Mouse (Mus musculus): Measurements from ENCODE around the gene Rac2. TPM values are rescaled to one million over a fixed set of nuclear protein-coding genes. Genes with fewer than 3 reads are reported as not detected.

Gene Rac2
- polyA plus RNA-seq, 1 experiment from 2014 or later: 13.3 TPM

DNA sequence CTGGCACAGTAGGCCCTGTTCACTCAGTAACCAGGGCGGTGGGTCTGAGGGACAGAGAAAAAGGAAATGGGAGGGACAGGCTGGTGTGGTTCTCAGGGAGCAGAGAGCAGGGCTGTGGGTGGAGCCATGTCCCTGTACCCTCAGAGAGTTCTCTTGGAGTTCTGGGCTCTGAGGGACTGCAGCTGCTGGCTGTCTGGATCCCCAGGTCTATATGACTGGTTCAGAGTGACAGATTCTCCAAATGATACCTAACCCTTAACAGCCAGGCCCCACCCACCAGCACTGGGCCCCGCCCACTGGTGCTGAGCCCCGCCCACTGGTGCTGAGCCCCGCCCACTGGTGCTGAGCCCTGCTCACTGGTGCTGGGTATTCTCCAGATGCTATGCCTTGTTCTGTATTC is 25.1 kb upstream of the Rac2 start:
- ATAC-seq (ENCODE audit: insufficient number of reproducible peaks, insufficient read depth, low FRiP score, low TSS enrichment, low read depth): no peak
- H3K27ac ChIP-seq: no peak overlapping the region
- no peak overlapping the region for H3K4me3 ChIP-seq

DNA sequence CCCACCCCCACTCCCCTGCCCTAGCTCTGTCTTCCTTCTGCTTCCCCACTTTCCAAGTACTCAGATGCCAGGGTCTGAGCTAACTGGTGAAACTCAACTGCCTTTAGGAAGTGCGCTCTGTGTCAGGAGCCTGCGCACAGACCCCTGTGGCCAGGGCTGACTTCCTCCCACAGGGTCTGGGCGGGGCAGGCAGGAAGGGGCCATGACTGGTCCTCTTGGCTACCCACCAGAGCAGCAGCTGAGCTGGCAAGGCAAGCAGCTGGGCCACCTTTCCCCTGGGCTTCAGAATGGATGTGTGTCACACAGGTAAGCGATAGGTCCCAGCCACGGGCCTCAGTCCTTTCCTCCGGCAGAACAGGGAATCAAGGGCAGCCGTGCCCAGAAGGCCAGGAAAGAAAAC is 24.3 kb upstream of the Rac2 start, which contains the start of gene Cyth4:
Gene Cyth4 (plus strand): TSS at position 134 of the 400 bp plus-strand sequence.
- Histone ChIP-seq H3K4me1 (peaks cover under 1% of the 10 kb centered on the region; the same call in 1 of the 2 replicates), H3K36me3 (no peaks in the 10 kb centered on the region), H3K27ac (no peak within 1 kb of the TSS), H3K9me3 (no peaks in the 10 kb centered on the region), H3K9ac (no peak within 1 kb of the TSS), H3K27me3 (no peaks in the 10 kb centered on the region; the same call in 1 of the 2 replicates), H3K4me2 (no peak within 1 kb of the TSS), H3K4me3 (no peak within 1 kb of the TSS)
- ATAC-seq (ENCODE audit: insufficient number of reproducible peaks, insufficient read depth, low FRiP score, low TSS enrichment, low read depth): no peak
- WGBS: 73% methylated on average over 7 of the region's 7 CpGs

More for the DNA sequence above, 25.1 kb upstream of the Rac2 start:
- no peak overlapping the region for H3K9ac ChIP-seq
- no peaks in the 10 kb centered on the region; the same call in 1 of the 2 replicates for H3K27me3 ChIP-seq
- H3K4me1 ChIP-seq: no peaks in the 10 kb centered on the region; the same call in 1 of the 2 replicates
- WGBS: 52% methylated on average over 4 of the region's 4 CpGs
- no peak overlapping the region for H3K4me2 ChIP-seq
- no peaks in the 10 kb centered on the region for H3K9me3 ChIP-seq
- H3K36me3 ChIP-seq: no peaks in the 10 kb centered on the region

DNA sequence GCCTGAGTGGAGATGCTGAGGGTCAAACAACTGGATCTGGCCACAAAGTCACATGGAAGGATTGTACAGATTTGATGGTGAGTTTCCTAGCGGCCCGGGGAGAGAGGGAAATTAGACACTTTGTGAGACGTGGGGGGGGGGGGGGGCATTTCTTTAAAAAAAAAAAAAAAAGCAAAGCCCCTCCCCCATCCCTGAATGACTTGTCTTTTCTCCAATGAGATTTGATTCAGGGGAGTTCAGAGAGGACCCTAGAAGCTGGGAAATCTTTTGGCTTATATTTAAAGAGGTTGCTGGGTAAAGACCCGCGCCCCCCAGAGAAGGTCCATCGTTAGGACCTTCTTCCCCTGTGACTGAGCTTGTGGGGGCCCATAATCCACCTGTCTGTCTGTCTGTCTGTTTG is 23.9 kb upstream of the Rac2 start:
- 71% methylated on average over 6 of the region's 6 CpGs for WGBS
- H3K27me3 ChIP-seq: no peaks in the 10 kb centered on the region; the same call in 1 of the 2 replicates
- no peak overlapping the region for H3K9ac ChIP-seq
- no peaks in the 10 kb centered on the region for H3K9me3 ChIP-seq
- H3K36me3 ChIP-seq: no peaks in the 10 kb centered on the region
- no peak for ATAC-seq (ENCODE audit: insufficient number of reproducible peaks, insufficient read depth, low FRiP score, low TSS enrichment, low read depth)
- H3K4me2 ChIP-seq: no peak overlapping the region
- H3K27ac ChIP-seq: no peak overlapping the region
- H3K4me3 ChIP-seq: no peak overlapping the region
- peaks cover 5% of the 10 kb centered on the region; the same call in 1 of the 2 replicates for H3K4me1 ChIP-seq

DNA sequence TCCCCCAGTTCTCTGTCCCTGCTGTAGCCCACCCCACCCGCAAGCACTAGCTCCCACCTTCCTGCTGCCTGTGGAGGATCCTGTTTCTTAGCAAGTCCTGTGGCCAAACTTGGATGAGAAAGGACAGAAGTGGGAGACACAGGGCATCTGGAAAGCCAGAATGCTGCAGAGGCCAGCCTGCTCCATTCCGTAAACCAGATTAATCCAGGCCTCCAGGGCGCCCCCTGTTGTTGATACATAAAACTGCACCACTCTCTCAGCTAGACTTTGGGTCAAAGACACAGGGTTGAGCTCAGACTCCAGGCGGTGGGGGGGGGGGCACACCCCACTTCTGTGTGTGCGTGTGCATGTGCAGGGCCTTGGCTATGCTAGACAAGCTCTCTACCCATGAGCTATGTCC is 22.9 kb upstream of the Rac2 start:
- WGBS: 72% methylated on average over 5 of the region's 5 CpGs
- Histone ChIP-seq H3K36me3 (no peaks in the 10 kb centered on the region), H3K27ac (no peak overlapping the region), H3K4me3 (no peak overlapping the region), H3K4me1 (peaks cover 8% of the 10 kb centered on the region; the same call in 1 of the 2 replicates), H3K9ac (no peak overlapping the region), H3K9me3 (no peaks in the 10 kb centered on the region), H3K27me3 (no peaks in the 10 kb centered on the region; the same call in 1 of the 2 replicates), H3K4me2 (no peak overlapping the region)
- no peak for ATAC-seq (ENCODE audit: insufficient number of reproducible peaks, insufficient read depth, low FRiP score, low TSS enrichment, low read depth)

DNA sequence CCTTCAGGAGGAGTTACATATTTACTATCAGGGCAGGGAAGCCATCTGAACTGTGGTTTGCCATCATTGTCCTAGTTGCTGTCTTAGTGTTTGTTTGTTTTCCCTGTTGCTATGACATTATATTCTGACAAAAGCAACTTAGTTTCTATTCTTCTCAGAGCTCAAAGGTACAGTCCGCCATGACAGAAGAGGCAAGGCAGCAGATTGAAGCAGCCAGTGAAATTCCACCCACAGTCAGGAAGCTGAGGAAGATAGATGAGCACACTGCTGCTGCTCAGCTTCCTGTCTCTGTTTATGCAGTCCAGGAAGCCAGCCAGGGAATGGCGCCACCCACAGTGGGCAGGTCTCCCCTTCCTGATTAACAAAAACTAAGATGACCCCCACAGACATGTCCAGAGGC is 22.2 kb upstream of the Rac2 start:
- H3K27me3 ChIP-seq: no peaks in the 10 kb centered on the region; the same call in 1 of the 2 replicates
- no peak for ATAC-seq (ENCODE audit: insufficient number of reproducible peaks, insufficient read depth, low FRiP score, low TSS enrichment, low read depth)
- no peak overlapping the region for H3K4me3 ChIP-seq
- no peak overlapping the region for H3K4me2 ChIP-seq
- H3K27ac ChIP-seq: no peak overlapping the region
- no peak overlapping the region for H3K9ac ChIP-seq
- peaks cover 8% of the 10 kb centered on the region; the same call in 1 of the 2 replicates for H3K4me1 ChIP-seq
- H3K36me3 ChIP-seq: no peaks in the 10 kb centered on the region
- no peaks in the 10 kb centered on the region for H3K9me3 ChIP-seq
- 88% methylated on average over 2 of the region's 2 CpGs for WGBS

DNA sequence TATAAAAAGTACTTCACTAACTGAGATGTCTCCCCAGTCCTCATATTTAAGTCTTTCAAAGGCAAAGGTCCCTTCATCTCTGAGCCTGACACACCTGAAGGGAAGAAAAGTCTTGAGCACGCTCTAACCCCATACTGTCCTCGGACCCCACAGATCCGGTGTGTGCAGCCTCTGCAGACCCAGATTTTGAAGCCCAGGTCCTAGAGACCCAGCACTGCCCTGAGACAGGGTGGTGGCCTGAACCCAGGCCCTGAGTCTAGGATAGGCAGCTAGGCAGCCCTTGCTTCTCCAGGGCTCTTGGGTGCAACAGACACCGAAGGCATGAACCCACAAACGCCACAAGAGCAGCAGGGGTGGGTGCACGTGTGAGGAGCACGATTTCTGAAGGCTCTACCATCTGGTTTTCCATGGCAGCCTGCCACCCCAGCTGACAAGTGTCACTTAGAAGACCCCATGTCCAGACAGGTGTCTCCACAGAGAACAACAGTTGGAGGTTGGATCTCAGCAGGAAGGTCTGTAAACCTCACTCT is 21.4 kb upstream of the Rac2 start:
- H3K9ac ChIP-seq: no peak overlapping the region
- H3K4me3 ChIP-seq: no peak overlapping the region
- no peak for ATAC-seq (ENCODE audit: insufficient number of reproducible peaks, insufficient read depth, low FRiP score, low TSS enrichment, low read depth)
- no peak overlapping the region for H3K4me2 ChIP-seq
- H3K36me3 ChIP-seq: no peaks in the 10 kb centered on the region
- 83% methylated on average over 7 of the region's 7 CpGs for WGBS
- no peaks in the 10 kb centered on the region; the same call in 1 of the 2 replicates for H3K27me3 ChIP-seq
- H3K9me3 ChIP-seq: no peaks in the 10 kb centered on the region
- H3K27ac ChIP-seq: no peak overlapping the region
- H3K4me1 ChIP-seq: peaks cover 8% of the 10 kb centered on the region; the same call in 1 of the 2 replicates

DNA sequence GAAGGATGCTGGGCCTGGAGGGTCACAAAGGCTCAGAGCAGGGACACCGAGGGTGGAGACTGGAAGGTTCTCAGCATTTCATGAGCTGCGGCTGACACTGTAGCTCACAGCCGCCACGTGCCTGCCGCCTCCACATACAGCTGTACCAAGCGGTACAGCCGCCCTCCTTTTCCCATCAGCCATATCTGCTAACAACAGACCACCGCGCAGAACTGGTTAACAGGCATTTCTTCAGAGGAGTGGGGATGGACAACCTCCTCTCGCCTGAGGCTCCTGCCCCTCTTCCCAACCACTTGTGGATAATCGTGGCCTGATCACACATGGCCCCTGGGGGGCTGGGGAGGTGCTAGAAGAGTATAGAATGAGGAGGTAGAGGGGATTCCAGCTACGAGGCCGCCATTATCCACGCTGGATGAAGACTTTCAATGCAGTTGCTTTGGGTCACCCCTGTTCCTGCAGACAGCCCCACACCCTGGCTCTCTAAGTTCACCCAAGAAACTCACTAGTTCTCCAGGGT is 19.9 kb upstream of the Rac2 start:
- 73% methylated on average over 14 of the region's 14 CpGs for WGBS
- H3K4me2 ChIP-seq: no peak overlapping the region
- no peak for ATAC-seq (ENCODE audit: insufficient number of reproducible peaks, insufficient read depth, low FRiP score, low TSS enrichment, low read depth)
- no peak overlapping the region for H3K27ac ChIP-seq
- no peaks in the 10 kb centered on the region for H3K36me3 ChIP-seq
- H3K4me3 ChIP-seq: no peak overlapping the region
- H3K4me1 ChIP-seq: peaks cover 8% of the 10 kb centered on the region; the same call in 1 of the 2 replicates
- H3K9me3 ChIP-seq: no peaks in the 10 kb centered on the region
- no peak overlapping the region for H3K9ac ChIP-seq
- H3K27me3 ChIP-seq: no peaks in the 10 kb centered on the region

DNA sequence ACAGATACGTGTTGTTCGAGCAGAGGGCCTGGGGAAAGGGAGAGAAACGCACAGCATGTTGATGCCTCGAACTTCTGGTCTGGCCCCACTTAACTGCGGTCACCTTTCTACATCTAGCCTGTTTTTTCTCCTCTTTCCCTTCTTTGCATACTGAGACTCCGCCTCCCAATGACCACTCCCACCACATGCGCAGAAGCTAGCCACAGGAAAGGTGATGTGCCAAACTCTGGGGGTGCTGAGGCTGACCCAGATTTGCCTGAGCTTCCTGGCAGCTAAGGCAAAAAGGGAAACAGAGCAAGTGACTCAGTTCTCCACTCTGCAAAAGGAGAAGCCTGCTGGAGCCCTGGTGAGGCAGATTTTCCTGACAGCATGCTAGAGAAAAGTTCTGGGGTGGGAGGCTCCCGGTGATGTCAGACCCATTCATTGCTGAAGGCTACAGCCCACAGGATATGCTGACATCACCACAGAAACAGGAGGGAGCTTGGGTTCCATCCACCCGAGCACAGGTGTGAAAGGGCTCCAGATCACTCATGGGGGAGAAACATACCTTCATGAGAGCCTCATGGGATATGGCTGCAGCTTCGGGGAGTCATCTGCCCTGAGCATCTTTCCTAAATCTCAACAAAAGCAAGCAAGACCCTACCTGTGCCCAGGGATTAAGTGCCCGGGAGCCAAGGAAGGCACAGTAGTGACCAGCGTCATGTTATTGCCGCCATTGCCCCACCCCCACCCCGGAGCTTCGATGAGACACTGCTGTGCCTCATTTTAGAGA is 19.3 kb upstream of the Rac2 start:
- H3K36me3 ChIP-seq: no peaks in the 10 kb centered on the region
- no peak overlapping the region for H3K4me2 ChIP-seq
- H3K9me3 ChIP-seq: no peaks in the 10 kb centered on the region
- H3K4me1 ChIP-seq: peaks cover 8% of the 10 kb centered on the region; the same call in 1 of the 2 replicates
- no peak overlapping the region for H3K9ac ChIP-seq
- H3K27ac ChIP-seq: no peak overlapping the region
- ATAC-seq (ENCODE audit: insufficient number of reproducible peaks, insufficient read depth, low FRiP score, low TSS enrichment, low read depth): no peak
- WGBS: 49% methylated on average over 15 of the region's 15 CpGs
- H3K27me3 ChIP-seq: no peaks in the 10 kb centered on the region
- H3K4me3 ChIP-seq: no peak overlapping the region

DNA sequence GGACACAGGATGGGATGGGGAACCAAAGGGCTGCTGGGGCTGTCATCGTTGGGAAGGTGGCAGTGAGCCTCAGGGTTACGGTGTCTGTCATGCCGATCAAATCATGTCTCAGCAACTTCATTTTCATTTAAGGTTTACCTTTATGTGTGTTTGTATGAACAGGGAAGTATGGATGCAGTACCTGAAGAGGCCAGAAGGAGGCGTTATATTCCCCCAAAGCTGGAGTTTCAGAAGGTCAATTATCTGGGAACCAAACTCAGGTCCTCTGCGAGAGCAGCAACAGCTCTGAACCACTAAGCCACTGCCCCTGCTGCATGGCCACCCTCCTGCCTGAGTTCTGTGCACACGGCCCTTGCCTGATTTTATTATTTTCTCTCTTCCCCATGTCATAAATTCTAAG is 18.2 kb upstream of the Rac2 start:
- Histone ChIP-seq H3K9ac (no peak overlapping the region), H3K4me3 (no peak overlapping the region), H3K9me3 (no peaks in the 10 kb centered on the region), H3K4me1 (peaks cover 8% of the 10 kb centered on the region; the same call in 1 of the 2 replicates), H3K27me3 (no peaks in the 10 kb centered on the region), H3K36me3 (no peaks in the 10 kb centered on the region), H3K4me2 (no peak overlapping the region), H3K27ac (no peak overlapping the region)
- WGBS: 75% methylated on average over 6 of the region's 6 CpGs
- ATAC-seq (ENCODE audit: insufficient number of reproducible peaks, insufficient read depth, low FRiP score, low TSS enrichment, low read depth): no peak

DNA sequence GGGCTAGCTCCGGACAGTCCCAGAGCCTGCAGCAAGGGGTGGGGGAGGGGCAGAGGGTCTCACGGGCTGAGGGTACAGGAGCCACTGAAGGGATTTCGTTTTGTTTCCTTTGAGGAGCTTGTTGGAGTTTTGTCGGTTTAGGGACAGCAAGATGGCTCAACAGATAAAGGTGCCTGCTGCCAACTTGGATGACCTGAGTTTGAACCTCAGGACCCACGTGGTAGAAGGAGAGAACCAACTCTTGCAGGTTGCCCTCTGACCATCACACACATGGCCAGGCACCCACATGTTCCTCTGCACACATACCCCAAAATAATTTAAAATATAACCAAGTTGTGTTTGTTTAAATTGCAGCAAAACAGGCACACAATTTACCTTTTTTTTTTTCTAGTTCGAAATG is 17.4 kb upstream of the Rac2 start:
- no peak for ATAC-seq (ENCODE audit: insufficient number of reproducible peaks, insufficient read depth, low FRiP score, low TSS enrichment, low read depth)
- H3K36me3 ChIP-seq: no peaks in the 10 kb centered on the region
- no peaks in the 10 kb centered on the region for H3K27me3 ChIP-seq
- H3K9ac ChIP-seq: no peak overlapping the region
- H3K27ac ChIP-seq: no peak overlapping the region
- no peaks in the 10 kb centered on the region for H3K9me3 ChIP-seq
- peaks cover 8% of the 10 kb centered on the region; the same call in 1 of the 2 replicates for H3K4me1 ChIP-seq
- WGBS: 76% methylated on average over 6 of the region's 6 CpGs
- H3K4me3 ChIP-seq: no peak overlapping the region
- H3K4me2 ChIP-seq: no peak overlapping the region

DNA sequence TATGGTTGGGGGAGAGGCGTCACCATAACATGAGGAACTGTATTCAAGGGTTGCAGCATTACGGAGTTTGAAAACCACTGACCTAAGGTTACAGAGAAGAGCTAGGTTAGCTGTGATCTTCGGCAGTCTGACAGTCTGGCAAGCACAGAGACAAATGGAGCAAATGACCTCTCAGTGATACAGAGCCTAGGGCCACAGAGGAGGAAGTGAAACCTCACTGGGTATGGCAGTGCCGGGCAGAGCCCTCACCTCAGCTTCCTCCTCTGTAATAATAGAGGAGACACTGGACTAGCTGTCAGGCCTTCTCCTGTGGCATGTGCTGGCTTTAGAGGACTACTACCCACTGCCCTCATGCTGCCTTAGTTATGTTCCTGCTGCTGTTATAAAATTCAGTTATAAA is 16.3 kb upstream of the Rac2 start:
- Histone ChIP-seq H3K4me1 (peaks cover 8% of the 10 kb centered on the region; the same call in 1 of the 2 replicates), H3K27ac (no peak overlapping the region), H3K4me3 (no peak overlapping the region), H3K9ac (no peak overlapping the region), H3K36me3 (no peaks in the 10 kb centered on the region), H3K9me3 (0 out of 2 replicates have a peak, but pooled peaks cover 4% of the 10 kb centered on the region), H3K27me3 (no peaks in the 10 kb centered on the region), H3K4me2 (no peak overlapping the region)
- ATAC-seq (ENCODE audit: insufficient number of reproducible peaks, insufficient read depth, low FRiP score, low TSS enrichment, low read depth): no peak
- 81% methylated on average over 4 of the region's 4 CpGs for WGBS

Data from embryonic facial prominence, embryonic 13.5 days (tissue).